Mouse (Mus musculus): ENCODE results near the gene Fam213a. TPM values are rescaled to one million over a fixed set of nuclear protein-coding genes. Genes with fewer than 3 reads are reported as not detected.
A peak's percentile ranks its signal among the peaks of the same experiment; 100 is the strongest.

Fam213a gene
- polyA plus RNA-seq, 1 experiment, result 150 TPM

GRCm38 (mm10) chr14:40979002-40979401, 34.6 kb downstream of the Fam213a start:
- H3K4me1 ChIP-seq (ENCODE audit: control insufficient read depth, insufficient read depth, low read length), result no peaks in the 10 kb centered on the region
- 51% methylated on average over 4 of the region's 4 CpGs for WGBS
- no peaks in the 10 kb centered on the region for H3K27me3 ChIP-seq (ENCODE audit: control insufficient read depth, insufficient read depth, low read length)
- DNase-seq, result peak; percentile 35 to 38
- no peak overlapping the region for H3K27ac ChIP-seq (ENCODE audit: insufficient read depth, low read length)
- no peak for TF ChIP-seq POLR2A (IDR thresholded peaks at IDR 0.05; ENCODE audit: borderline replicate concordance, insufficient read depth, low read length)
- TF ChIP-seq CTCF (IDR thresholded peaks at IDR 0.05; ENCODE audit: borderline replicate concordance, insufficient read depth, low read depth, low read length), result peak; percentile 65
- no peak overlapping the region for H3K4me3 ChIP-seq (replicated peaks; ENCODE audit: insufficient read depth, low read depth, low read length)

DNA sequence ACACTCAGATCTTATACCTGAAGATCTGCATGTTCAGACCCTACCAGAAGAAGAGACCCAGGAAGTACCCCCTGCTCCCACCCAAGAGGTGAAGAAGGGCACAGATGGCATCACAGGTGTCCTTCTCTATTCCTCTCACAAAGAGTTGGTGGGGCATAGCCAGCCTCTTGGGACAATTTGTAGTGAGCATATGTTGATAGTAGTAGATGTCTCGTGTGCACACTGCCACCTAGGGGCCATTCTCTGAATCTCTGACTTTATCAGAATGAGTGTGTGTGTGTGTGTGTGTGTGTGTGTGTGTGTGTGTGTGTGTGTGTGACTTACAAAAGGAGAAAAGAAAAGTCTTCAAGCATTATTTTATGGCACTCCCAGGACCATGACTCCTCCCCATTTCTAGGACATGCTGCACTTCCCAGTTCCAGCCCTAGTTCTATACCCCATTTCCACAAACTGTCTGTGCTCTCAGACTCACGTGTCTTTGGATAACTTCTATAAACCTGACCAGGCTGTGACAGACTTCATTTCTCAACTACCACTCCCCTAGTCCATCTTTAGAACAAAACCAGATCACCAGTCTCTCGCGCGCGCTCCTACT, 38.4 kb downstream of the Fam213a start:
- no peak overlapping the region for H3K27ac ChIP-seq (ENCODE audit: insufficient read depth, low read length)
- TF ChIP-seq POLR2A (IDR thresholded peaks at IDR 0.05; ENCODE audit: borderline replicate concordance, insufficient read depth, low read length) (no peak), CTCF (IDR thresholded peaks at IDR 0.05; ENCODE audit: borderline replicate concordance, insufficient read depth, low read depth, low read length) (peak; percentile 61; the same call in 1 of the 2 replicates)
- no peaks in the 10 kb centered on the region for H3K27me3 ChIP-seq (ENCODE audit: control insufficient read depth, insufficient read depth, low read length)
- no peaks in the 10 kb centered on the region for H3K4me1 ChIP-seq (ENCODE audit: control insufficient read depth, insufficient read depth, low read length)
- 78% methylated on average over 6 of the region's 6 CpGs for WGBS
- DNase-seq, result peak; percentile 61 to 66
- H3K4me3 ChIP-seq (replicated peaks; ENCODE audit: insufficient read depth, low read depth, low read length), result no peak overlapping the region

- no peak overlapping the region for H3K4me3 ChIP-seq (replicated peaks; ENCODE audit: insufficient read depth, low read depth, low read length)
- 93% methylated on average over 2 of the region's 2 CpGs for WGBS
- H3K4me1 ChIP-seq (ENCODE audit: control insufficient read depth, insufficient read depth, low read length), result 0 out of 2 replicates have a peak, but pooled peaks cover 6% of the 10 kb centered on the region
- TF ChIP-seq CTCF (IDR thresholded peaks at IDR 0.05; ENCODE audit: borderline replicate concordance, insufficient read depth, low read depth, low read length), result no peak
- TF ChIP-seq POLR2A (IDR thresholded peaks at IDR 0.05; ENCODE audit: borderline replicate concordance, insufficient read depth, low read length), result no peak
- DNase-seq, result no peak
- H3K27me3 ChIP-seq (ENCODE audit: control insufficient read depth, insufficient read depth, low read length), result no peaks in the 10 kb centered on the region
- H3K27ac ChIP-seq (ENCODE audit: insufficient read depth, low read length), result no peak overlapping the region
These were observed 45.5 kb downstream of the Fam213a start for GRCm38 (mm10) chr14:40968051-40968450.

DNA sequence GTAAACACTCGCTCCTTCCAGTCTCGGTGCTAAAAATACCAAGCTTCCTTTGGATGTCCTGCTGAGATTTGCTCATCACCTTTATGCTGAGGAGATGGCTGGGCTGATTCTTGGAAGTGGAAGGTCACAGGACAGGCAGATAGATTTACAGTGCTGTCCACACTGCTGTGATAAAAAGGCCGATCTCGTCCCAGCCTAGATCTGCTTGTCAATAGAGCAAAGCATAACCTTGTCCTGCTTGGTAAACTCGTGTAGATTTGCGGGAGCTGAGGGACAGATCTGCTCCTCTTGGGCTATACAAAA, 46.0 kb downstream of the Fam213a start:
- TF ChIP-seq CTCF (IDR thresholded peaks at IDR 0.05; ENCODE audit: borderline replicate concordance, insufficient read depth, low read depth, low read length), result no peak
- TF ChIP-seq POLR2A (IDR thresholded peaks at IDR 0.05; ENCODE audit: borderline replicate concordance, insufficient read depth, low read length), result no peak
- Histone ChIP-seq H3K4me3 (replicated peaks; ENCODE audit: insufficient read depth, low read depth, low read length) (peak overlapping the region; percentile 63), H3K4me1 (ENCODE audit: control insufficient read depth, insufficient read depth, low read length) (0 out of 2 replicates have a peak, but pooled peaks cover 6% of the 10 kb centered on the region), H3K27ac (ENCODE audit: insufficient read depth, low read length) (peak overlapping the region; percentile 13; the same call in 1 of the 2 replicates), H3K27me3 (ENCODE audit: control insufficient read depth, insufficient read depth, low read length) (no peaks in the 10 kb centered on the region)
- peak in 1 of 2 experiments; percentile 20 for DNase-seq
- WGBS, result 5% methylated on average over 6 of the region's 6 CpGs

- Histone ChIP-seq H3K4me1 (ENCODE audit: control insufficient read depth, insufficient read depth, low read length) (0 out of 2 replicates have a peak, but pooled peaks cover 6% of the 10 kb centered on the region), H3K27ac (ENCODE audit: insufficient read depth, low read length) (peak overlapping the region; percentile 13; the same call in 1 of the 2 replicates), H3K27me3 (ENCODE audit: control insufficient read depth, insufficient read depth, low read length) (no peaks in the 10 kb centered on the region), H3K4me3 (replicated peaks; ENCODE audit: insufficient read depth, low read depth, low read length) (peak overlapping the region; percentile 63)
- TF ChIP-seq POLR2A (IDR thresholded peaks at IDR 0.05; ENCODE audit: borderline replicate concordance, insufficient read depth, low read length), result peak; percentile 41; the same call in 1 of the 2 replicates
- no peak for TF ChIP-seq CTCF (IDR thresholded peaks at IDR 0.05; ENCODE audit: borderline replicate concordance, insufficient read depth, low read depth, low read length)
- 1% methylated on average over 56 of the region's 62 CpGs for WGBS
- DNase-seq, result peak; percentile 96 to 97
These were observed 46.6 kb downstream of the Fam213a start for GRCm38 (mm10) chr14:40966862-40967597.

- H3K27me3 ChIP-seq (ENCODE audit: control insufficient read depth, insufficient read depth, low read length), result no peaks in the 10 kb centered on the region
- peak within 1 kb of the TSS; percentile 63 for H3K4me3 ChIP-seq (replicated peaks; ENCODE audit: insufficient read depth, low read depth, low read length)
- peak within 1 kb of the TSS; percentile 13; the same call in 1 of the 2 replicates for H3K27ac ChIP-seq (ENCODE audit: insufficient read depth, low read length)
- under 1% methylated on average over 53 of the region's 54 CpGs for WGBS
- TF ChIP-seq POLR2A (IDR thresholded peaks at IDR 0.05; ENCODE audit: borderline replicate concordance, insufficient read depth, low read length) (no peak), CTCF (IDR thresholded peaks at IDR 0.05; ENCODE audit: borderline replicate concordance, insufficient read depth, low read depth, low read length) (no peak)
- 0 out of 2 replicates have a peak, but pooled peaks cover 6% of the 10 kb centered on the region for H3K4me1 ChIP-seq (ENCODE audit: control insufficient read depth, insufficient read depth, low read length)
- no peak for DNase-seq
These were observed 47.2 kb downstream of the Fam213a start, which contains the start of gene Tspan14 for GRCm38 (mm10) chr14:40966392-40966861. TSS of gene Tspan14 (minus strand) at chr14:40966807.

DNA sequence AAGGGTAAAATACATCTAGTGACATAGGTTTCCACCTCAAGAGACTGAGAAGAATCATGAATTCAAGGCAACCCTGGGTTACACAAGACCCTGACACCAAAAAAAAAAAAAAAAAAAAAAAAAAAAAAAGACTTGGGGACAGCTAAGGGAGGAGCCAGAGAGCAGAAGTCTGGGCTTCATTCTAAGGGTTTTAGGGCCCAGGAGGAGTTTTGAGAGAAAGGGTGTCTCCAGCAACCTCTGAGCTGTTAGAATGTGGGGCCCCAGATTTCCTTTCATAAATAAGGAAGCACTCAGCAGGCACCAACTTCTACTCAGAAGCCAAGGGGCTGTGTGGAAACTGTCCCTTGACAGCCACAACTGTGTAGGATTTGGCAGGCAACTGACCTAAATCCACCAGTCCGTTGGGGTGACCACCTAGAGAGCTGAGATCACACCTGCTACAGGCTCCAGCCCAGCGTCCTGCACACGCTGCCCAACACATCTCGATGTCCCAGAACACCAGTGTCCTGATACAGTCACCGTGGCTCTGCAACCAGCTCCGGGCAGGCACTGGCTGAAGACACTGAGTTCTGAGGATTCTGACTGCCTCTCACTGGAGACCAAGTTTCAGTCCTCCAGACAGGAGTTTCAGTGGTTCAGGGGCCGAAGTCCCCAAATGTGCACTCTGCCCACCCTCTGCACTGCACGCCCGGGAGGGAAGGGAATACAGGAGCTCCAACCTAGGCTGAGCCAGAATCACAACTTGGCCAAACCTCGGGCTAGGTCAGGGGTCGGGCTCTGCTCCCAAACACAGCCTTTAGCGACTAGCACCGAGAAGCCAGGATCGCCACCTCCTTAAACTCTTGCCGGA, 47.9 kb downstream of the Fam213a start:
- Histone ChIP-seq H3K4me1 (ENCODE audit: control insufficient read depth, insufficient read depth, low read length) (0 out of 2 replicates have a peak, but pooled peaks cover 6% of the 10 kb centered on the region), H3K4me3 (replicated peaks; ENCODE audit: insufficient read depth, low read depth, low read length) (peak overlapping the region; percentile 63), H3K27ac (ENCODE audit: insufficient read depth, low read length) (no peak overlapping the region), H3K27me3 (ENCODE audit: control insufficient read depth, insufficient read depth, low read length) (no peaks in the 10 kb centered on the region)
- peak in 1 of 2 experiments; percentile 38 for DNase-seq
- WGBS, result under 1% methylated on average over 15 of the region's 15 CpGs
- TF ChIP-seq CTCF (IDR thresholded peaks at IDR 0.05; ENCODE audit: borderline replicate concordance, insufficient read depth, low read depth, low read length) (no peak), POLR2A (IDR thresholded peaks at IDR 0.05; ENCODE audit: borderline replicate concordance, insufficient read depth, low read length) (no peak)
